Mouse (Mus musculus) brain, adult 2 months (tissue): ENCODE data around the gene Sugt1.

ENCODE experiments used
- DNase-seq: peaks from one replicate; pipeline ENCODE4 v3.0.0; 2011; ENCODE audit warnings: low read depth, low spot score

Sugt1 gene

DNA sequence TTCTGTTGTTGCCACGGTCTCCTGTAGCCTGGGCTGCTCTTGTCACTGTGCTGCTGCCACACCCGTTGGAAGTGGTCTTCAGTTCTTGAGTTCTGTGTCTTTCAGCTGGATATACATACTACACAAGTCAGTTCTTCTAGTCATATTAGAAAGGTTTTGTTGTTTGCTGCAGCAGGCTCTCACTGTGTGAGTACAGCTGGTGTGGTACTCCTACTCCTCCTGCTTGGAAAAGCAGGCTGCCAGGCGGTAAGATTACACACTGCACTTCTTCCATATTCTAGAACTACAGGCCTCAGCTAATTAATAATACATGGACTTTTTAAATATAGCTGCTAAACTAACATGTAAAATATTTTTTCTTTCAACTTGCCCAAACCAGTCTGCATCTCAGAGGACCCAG is 19.4 kb downstream of the Sugt1 start:
- peak; percentile 58 for DNase-seq

DNA sequence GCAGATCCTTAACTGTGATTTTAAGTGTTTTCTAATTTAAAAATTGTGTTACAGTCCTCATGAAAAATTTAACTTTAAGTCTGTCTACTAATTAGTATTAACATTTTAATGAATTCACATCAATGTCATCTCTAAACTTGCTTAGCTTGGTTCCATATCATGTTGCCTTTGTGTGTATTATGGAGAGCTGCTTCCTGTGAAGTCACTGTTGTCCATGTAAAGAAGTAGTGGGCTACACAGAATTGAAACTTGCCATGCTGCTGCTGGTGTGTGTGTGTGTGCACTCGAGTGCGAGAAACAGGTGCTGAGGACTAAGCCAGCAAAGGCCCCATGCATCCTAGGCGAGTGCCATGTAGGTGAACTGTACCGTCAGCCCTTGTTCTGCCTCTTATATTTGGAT is 19.9 kb downstream of the Sugt1 start:
- DNase-seq: no peak

DNA sequence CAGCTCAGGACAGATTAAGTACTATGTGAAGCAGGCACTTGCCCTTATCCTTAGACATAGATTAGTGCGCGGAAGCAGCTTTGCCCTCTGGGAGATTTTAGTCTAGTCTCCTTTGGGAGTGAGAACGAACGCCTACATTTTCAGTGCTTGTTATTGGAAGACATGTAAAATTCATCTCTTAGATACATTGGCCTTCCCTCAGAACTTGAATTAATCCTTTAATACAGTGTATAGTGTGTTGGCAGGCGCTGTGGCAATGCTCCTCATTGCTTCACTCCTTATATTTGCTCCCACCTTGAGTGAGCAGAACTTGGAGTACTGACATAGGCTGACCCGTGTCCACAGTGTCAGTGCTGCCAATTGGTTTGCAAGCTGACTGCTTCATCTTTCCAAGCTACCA is 20.8 kb downstream of the Sugt1 start:
- no peak for DNase-seq

- peak; percentile 71 for DNase-seq
Observed at GRCm38 (mm10) chr14:79617121-79617828, 29.8 kb downstream of the Sugt1 start.

GRCm38 (mm10) chr14:79619802-79620201 is 32.3 kb downstream of the Sugt1 start:
- no peak for DNase-seq

DNA sequence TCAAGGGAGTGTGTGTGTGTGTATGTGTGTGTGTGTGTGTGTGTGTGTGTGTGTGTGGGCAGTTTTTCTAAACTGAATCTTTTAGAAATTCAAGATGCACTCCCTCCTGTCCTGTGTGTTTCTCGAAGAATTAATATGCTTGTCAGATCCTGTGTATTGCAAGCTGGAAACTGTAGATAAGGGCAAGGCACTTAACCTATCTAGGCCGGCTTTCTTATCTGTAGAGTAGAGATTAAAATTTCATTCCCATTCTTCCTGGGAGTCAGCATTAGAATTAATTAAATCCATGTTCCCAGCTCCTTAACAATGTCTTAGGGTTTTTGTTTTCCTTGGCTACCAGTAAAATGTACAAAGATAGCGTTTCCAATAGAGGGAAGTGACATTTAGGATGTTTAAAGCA is 33.7 kb downstream of the Sugt1 start:
- no peak for DNase-seq

- no peak for DNase-seq
Observed at GRCm38 (mm10) chr14:79632330-79632729, 44.8 kb downstream of the Sugt1 start.

DNA sequence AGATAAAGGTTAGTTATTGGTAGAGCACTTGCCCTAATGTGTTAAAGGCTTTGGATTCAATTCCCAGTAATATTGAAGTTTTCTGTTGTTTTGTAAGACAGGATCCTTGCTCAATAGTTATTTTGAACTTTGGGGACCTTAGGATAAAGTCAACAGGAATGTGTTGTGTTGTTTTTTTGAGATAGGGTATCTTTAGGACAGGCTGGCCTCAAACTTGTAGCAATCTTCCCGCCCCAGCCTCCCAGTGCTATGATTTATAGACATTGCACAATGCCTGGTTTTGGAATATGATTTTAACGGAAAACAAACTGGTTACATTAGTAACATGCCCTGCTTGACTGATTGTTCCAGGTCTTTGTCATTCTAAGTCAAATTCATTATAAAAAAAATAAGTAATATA is 45.7 kb downstream of the Sugt1 start:
- DNase-seq: no peak

DNA sequence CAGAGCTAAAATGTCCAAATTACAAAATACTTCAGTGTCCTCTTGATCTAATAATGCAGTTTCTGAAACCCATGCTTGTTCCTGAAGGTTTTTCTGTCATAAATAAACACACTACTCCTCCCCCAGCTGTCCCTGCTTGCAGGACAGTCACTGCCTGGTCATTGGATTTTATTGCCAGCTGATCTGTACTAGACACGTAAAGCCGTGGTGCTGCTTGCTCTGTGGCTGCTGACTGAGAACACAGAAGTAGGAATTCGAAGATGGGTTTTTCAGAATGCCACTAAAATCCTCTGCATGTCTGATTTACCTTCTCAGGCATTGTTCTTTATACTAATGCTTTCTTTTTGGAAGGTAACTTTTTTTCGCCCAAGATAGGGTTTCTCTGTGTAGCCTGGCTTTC is 49.3 kb downstream of the Sugt1 start:
- DNase-seq: no peak

DNA sequence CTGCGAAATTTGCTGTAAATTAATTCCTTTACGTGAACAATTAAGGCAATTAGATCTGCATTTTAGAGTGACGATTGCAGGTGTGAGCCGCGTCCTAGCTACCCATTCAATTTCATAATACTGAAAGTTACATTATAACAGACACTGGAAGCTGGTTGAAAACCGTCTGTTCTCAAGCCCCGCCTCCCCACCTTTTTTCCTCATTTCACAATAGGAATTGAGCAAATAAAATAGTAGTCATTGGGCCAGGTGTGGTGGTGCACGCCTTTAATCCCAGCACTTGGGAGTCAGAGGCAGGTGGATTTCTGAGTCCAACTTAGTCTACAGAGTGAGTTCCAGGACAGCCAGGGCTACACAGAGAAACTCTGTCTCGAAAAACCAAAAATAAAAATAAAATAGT is 54.6 kb downstream of the Sugt1 start:
- DNase-seq: no peak

GRCm38 (mm10) chr14:79645378-79645777 is 57.9 kb downstream of the Sugt1 start:
- DNase-seq: no peak

GRCm38 (mm10) chr14:79649680-79650079 is 62.2 kb downstream of the Sugt1 start:
- no peak for DNase-seq

DNA sequence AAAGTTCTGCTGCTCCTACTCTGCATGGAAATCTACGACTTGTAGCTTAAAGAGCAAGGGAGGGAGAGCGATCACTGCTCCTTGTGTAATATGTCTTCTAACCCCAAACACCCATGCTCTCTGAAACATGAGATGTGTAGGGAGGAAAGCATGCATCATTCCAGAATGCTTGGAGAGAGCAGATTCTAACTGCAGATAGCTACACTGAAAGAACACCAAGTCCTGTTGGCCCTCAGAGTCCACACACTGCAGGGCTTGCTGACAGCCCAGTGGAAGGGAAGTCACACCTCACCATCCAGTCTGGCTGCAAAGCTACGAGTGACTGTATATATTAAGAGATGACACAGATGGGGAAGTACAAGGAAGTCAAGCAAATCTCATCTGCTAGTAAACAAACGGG is 65.2 kb downstream of the Sugt1 start:
- DNase-seq: no peak

- peak; percentile 79 for DNase-seq
Observed at GRCm38 (mm10) chr14:79658286-79658685, 70.8 kb downstream of the Sugt1 start.

GRCm38 (mm10) chr14:79658748-79659508 is 71.4 kb downstream of the Sugt1 start:
- no peak for DNase-seq

- DNase-seq: no peak
Observed at GRCm38 (mm10) chr14:79660467-79660866, 73.0 kb downstream of the Sugt1 start.

- DNase-seq: peak; percentile 54
Observed at GRCm38 (mm10) chr14:79661005-79661917, 73.8 kb downstream of the Sugt1 start.

DNA sequence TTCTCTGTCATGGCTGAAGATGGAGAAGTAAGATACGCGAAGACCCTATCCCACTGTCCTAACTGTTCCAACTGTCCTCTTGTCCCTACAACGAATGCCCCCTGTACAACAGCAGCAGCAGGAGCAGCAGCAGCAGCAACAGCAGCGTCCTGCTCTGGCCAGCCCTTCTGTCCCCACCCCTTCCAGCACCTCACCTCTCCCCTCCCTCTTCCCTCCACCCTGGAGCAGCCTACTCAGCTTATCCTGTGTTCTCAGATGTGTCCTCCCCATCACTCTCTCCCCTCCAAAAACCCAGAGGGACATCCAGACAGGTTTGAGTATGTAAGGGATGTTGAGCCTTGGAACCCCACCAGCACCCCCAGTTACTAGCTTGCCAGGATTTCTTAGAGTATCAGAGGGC is 74.5 kb downstream of the Sugt1 start, which contains the start of gene Cnmd:
TSS of gene Cnmd (minus strand) at position 170 of the 400 bp plus-strand sequence.
- DNase-seq: no peak

DNA sequence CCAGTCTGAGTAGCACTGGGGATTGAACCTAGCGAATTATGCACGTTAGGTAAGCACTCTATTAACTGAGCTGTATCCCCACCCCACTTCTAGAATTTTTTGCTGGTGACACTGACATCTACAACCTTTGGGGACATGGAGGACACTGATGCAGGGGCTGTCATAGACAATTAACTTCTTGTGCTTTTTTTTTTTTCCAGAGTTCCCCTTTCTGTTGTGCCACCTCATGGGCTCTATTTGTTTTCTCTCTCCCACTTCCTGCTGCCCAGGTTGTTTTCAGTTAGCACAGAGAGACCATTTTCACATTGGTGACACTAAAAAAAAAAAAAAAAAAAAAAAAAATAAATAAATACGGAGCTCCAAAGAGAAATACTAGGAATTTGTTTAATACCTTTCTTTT is 83.5 kb downstream of the Sugt1 start:
- no peak for DNase-seq

- no peak for DNase-seq
Observed at GRCm38 (mm10) chr14:79672567-79672966, 85.1 kb downstream of the Sugt1 start.

- DNase-seq: no peak
Observed at GRCm38 (mm10) chr14:79673083-79674013, 85.9 kb downstream of the Sugt1 start.
